Mouse (Mus musculus): ENCODE measurements around the gene Chaf1a.

The Chaf1a gene

DNA sequence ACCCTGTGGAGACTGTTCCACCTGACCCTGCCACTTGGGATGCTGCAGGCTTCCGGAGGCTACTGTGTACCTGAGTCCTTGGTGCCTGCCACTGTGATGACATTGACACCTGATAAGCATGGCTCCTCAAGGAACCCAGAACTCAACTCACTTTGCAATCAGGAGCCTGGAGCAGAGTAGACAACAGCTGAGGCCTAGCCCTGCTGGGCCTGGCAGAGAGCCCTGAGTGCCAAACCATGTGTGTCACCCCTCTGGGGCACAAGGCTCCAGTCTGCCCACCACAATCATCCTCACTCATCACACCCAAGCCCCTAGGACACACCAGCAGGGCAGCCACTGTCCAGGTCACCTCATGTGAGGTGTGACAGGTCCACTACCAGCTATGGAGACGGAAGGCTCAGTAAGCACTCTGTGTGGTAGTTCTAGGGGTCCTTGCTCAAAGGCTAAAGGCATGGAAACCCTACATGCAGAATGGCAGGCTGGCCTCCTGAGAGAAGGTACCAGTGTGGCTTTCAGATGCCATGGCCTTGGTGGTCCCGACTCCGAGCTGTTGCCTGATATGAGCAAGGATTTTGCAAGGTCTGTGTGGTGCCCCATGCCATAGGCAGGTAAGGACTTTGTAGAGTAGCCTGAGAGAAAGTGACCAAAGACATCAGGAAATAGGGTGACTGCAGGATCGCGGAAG is 19.7 kb upstream of the Chaf1a start:
- no peak for DNase-seq

DNA sequence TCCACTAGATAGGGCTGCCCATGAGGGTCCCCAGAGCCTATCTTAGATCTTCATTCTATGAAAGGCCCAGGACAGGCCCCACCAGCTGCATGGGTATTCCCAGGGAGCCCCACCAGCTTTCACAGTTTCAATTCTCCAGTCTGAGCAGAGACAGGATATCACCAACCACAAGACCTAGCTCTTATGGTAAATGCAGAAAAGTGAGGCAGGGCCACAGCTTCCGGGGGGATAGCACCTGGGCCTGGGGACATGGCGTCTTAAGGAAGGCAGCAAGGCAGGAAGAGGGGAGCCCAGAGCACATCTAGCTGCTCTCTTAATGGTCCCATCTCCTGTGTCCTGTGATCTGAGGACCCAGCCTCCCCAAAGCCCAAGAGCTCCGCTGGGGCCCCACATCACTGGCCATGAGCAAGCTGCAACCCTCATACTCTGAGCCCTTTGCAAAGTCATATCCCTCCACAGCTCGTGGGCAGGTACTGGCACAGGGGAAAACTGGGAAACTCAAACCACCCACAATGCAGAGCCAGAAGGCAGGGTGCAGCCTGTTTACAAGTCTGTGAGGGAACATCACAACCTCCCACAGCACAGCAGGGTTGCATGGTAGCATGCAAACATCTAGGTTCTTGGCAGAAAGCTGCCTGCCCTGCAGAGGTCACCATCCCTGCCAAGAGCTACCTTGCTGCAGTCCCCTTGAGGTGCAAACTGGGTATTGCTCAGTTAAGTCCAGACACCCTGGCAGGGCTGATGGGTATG is 18.9 kb upstream of the Chaf1a start:
- no peak for DNase-seq

DNA sequence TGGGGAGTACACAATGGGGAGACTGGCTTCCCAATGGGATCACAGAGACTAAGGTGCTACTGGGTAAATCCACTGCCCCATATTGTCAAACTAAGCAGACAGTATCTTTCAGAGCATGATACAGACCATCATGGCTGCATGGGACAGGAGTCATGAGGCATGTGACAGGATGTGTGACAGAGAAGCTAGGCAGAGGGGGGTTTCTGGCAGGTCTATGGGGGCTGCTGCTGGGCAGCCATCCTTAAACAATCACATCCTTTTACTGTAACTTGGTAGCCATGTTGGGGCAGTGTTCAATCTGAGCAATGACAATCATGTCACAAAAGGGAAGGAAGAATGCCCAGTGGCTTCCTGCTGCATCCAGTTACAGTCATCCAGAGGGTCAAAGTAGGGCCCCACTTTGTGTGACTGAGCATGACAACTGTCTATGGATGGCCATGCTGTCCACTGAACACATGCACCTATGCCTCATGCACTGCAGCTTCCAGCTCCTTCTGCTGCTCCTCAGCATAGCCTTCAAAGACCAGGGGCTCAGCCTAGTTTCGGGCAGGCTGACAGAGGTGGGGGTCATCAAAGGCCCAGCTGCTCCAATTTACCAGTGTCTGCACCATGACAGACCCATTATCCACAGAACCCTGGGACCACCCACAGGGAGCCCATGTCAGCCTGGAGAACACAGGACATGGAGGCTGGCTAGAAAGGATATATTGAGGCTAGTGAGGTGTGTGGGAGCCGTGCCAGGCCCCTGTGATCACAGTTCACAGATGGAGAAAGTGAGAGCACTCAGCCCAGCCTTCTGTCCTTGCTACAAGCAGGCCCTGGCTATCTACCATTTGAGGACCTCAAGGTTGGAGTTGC is 17.9 kb upstream of the Chaf1a start:
- no peak for DNase-seq

DNA sequence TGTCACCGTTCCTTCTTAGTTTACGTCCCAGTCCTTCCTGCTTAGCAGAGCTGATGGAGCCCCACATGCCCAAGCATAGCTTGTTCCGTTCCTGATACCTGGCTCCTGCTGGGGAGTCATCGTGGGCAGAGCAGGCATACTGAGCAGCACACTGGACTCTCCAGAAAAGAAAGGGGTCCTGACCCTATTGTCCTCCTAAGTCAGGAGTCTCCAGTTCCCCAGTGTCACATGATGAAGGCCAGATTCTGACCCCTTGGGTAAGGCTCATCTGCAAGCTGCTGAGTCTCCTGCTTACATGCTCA is 17.3 kb upstream of the Chaf1a start:
- no peak for DNase-seq

DNA sequence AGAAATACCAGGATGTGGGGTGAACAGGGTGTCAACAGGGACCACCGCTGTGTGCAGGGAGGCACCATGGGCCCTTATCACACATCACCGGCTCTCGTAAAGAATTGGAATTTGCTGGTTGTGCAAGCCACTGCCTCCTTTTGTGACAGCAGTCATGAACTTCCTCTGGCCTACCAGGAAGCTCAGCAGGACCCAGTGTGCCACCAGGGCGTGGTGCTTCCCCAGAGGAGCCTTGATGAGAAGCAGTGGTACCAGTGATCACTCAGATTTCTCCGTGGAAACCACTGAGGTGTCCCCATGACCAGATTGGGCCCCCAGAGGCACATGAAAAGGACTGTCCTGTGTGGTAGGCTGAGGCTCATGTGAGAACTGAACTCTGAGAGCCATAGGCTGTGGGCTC is 16.9 kb upstream of the Chaf1a start:
- no peak for DNase-seq

DNA sequence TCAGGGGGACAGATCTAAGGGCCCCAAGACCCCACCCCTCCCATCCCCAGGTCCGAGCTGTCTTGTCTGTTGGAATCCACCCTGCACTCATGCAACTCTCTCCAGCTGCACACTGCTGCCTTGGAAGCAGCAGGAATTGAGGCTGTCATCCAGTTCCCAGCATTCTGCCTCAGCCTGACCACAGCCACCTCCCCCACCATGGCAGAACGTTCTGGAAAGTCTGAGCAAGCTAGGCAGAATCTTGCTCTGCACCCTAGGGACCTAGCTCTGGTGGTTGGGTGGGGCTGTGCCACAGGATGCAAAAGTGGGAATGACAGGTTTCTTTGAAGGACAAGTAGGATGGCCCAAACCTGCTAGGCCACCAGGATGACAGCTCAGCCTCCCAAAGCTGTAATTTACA is 15.8 kb upstream of the Chaf1a start:
- DNase-seq = peak; percentile 11

DNA sequence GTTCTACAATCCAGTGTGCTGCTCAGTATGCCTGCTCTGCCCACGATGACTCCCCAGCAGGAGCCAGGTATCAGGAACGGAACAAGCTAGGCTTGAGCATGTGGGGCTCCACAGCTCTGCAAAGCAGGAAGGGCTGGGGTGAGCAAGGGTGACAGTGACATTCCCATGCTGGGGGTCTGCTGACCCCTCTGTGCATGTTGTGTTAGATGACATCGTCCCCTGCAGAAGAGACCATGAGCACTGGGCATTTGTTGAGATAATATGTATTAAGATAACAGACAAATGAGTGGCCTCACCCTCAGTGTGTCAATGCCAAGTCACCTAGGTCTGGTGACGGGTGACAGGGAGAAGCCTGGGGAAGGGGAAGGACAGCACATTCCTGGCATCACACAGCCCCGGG is 15.3 kb upstream of the Chaf1a start:
- peak; percentile 5 for DNase-seq

DNA sequence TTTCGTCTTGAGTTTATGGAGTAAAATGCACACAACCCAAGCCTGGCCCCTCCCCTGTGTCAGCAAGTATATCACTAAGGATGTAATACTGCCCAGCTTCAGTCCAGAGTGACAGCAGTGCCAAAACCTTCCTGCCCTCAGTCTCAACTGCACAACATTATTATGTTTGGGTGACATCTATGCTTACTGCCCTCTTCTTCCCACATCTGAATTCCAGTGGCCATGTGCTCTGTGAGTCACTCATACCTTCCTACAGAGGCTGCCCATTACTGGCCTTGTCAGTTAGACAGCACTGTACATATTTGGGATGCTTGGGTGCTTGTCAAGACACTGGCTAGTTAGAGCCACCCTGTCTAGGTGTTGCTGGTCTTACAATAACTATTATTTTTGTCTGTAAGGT is 13.9 kb upstream of the Chaf1a start:
- DNase-seq = no peak

DNA sequence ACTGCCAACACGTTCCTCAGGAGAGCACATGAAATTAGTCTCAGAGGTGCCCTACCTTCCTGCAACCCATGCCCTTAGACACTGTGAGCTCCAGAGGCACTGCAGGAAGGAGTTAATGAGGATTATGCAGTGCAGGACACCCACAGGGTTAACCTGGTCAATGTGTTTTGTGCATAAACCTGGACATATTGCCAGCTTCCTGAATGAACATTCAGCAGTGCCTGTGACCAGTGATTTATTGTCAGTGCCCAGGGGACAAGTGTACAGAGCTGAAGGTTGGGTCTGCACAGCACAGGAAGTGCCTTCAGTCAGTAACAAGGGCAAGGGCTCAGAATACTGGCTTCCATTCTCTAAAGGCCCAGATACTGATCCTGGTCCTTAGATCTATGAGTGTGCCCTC is 13.4 kb upstream of the Chaf1a start:
- DNase-seq = no peak

DNA sequence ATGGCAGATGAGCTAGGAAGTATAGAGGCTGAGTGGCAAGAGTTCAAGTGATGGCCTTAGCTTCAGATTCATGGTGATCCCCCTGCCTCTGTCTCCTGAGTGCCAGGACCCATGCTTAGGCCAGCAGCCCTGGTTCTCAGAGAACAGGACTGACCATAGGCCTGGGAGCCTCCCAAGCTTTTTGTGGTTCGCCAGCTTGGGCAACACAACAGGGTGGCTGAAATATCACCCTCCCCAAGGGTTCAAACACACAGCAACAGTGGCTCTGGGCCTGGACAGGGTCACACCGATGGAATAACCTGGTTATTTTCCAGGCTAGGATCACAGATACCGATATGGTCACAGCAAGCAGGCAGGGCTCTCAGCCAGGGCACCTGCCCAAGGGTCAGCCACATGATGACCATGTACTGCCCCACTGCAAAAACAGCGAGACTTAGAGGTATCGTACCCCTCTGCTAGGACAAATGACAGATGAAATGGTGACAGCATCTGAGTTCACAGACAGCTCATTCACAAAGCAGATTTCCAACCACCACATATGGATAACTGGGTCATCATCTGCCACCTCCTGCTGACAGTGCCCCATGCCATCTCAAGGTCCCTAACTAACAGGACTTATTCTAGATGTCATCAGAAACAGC is 12.3 kb upstream of the Chaf1a start:
- no peak for DNase-seq

DNA sequence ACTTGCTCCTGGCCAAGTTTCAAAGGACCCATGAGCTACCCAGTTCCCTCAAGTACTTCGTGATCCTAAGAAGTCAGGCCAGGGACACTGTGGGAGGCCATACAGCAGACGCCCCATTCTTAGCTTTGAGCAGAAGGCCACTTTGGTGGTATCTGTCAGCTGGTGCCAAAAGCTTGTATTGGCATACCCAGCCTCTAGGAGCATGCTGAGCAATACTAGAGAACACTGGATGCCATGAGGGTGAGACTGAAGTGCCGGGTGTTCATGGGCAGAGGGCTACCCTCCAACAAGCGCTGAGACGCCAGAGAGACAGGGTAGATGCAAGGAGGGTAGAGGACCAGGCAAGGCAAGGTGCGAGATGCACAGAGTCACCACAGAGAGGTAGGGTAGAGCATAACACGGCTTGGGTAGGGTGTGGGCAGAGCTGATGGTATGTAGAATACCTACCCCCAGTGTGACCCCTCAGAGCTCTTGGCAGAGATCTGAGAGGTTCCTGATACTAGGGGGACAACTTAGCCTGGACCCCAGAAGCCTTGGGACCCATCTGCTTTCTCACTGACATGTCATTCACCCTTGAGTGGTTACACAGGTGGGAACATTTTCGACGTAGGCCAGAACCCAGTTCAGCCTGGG is 9.9 kb upstream of the Chaf1a start:
- DNase-seq = no peak

DNA sequence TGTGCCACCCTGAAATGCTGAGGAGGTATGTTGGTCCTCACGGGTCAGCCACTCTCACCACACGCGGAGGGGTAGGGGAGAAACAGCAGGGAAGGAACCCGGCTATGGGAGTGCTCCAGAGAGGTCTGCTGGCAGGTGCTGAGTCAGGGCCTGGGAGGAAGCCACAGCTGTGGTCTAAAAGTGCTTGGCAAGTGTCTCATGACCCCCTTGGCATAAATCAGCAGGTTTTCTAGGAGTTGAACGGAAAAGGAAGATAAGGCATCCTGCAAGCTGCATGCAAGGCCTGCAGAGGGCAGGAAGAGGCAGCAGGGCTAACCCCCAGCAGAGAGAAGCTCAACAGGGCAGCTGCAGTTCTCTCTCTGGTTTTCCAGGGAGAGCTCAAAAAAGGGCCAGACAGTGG is 9.3 kb upstream of the Chaf1a start:
- peak; percentile 79 for DNase-seq

DNA sequence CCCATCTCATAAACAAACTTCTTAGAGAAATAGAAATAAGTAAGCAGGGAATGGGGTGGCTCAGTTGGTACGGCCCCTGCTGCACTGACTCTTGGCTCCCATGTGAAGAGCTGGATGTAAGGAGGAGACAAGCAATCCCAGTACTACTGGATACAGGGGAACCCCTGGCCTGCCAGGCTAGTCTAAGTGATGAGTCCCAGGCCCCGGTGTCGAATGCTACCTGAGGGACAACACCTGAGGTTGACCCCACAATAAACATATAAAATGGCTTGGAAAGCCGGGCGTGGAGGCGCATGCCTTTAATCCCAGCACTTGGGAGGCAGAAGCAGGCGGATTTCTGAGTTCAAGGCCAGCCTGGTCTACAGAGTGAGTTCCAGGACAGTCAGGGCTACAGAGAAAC is 8.8 kb upstream of the Chaf1a start:
- no peak for DNase-seq

DNA sequence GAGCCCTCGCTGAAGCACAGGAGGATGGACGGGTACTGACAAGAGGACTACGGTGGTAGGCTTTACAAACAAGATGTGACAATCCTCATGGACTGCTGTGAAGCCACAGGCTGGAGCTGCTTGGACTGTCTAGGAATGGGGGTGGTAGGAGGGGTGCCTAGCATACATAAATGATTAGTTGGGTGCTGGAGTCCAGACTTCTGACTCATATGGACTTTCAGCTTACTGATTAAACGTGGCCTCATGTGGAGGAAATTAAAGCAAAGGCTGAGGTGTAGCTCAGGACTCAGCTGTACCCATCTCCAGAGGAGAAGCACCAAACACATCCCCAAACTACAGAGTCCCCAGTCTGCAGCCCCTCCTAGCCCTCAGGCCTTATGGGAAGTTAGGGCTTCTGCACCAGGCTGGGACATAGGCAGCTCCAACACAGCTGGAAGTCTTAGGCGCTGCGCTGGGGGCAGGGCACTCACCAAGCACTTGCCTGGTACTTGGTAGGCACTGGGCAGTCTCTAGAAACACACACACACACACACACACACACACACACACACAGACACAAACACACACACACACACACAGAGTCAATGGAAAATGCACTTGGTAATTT is 8.0 kb upstream of the Chaf1a start:
- no peak for DNase-seq

DNA sequence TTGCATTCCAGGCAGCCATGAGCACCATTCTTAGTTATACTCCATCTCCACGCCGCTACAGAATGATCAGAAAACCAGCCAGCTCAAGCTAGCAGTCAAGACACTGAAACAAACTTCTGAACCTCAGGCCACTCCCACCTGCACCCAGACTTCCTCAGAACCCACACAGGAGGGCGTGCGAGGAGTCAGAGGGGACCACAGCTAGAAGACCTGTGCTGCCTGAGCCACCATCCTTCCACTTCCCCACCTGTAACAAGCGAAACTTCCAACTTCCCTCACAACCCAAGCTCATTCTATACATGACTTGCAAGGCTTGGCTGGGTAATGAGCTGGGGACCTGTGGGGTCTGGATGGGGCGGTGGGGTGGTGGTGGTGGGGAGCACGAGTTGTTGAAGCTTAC is 7.4 kb upstream of the Chaf1a start:
- no peak for DNase-seq

DNA sequence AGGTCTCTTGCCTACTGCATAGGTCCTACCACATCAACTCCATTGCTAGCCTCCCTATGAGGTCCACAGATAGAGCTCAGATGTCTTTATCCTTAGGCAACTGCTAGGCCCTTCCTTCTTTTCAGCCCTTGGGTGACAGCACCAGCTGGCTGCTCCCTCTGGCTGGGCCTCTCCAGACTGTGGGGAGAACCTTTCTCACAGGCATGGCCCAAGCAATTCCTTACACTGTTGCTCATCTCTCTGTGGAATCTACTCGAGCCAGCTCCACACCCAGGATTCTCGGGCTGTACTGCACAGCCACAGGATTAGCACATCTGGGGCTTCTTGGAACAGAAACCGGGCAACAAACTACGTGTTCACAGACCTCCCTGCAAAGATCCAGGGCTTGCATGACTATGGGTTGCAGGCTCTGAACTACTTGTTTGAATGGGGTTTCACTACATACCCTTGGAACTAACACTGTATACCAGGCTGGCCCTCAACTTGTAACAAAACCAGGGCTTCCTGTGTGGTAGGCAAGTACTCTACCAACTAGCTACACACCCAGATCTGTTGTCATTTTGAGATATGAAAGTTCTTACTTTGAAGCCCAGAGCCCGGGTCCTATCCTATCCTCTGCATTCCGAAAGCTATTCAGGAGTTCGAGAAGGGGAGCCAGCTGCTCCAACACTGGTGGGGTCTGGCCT is 6.1 kb upstream of the Chaf1a start:
- no peak for DNase-seq

DNA sequence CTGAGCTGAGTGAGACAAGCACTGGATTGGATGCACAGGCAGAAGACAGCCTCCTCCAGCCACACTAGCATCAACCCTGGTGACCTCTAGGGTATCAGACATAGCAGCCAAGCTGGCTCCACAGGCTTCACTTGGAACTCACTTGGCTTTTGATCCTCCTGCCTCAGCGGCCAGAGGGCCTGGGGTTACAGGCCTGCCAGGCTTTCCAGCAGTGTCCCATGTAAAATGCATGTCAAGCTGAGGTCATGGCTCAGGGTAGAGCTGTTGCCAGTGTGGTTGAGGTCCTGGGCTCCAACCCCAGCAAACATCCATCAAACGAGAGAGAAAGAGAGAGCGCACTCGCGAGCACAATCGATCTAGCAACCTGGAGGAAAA is 5.5 kb upstream of the Chaf1a start:
- no peak for DNase-seq

DNA sequence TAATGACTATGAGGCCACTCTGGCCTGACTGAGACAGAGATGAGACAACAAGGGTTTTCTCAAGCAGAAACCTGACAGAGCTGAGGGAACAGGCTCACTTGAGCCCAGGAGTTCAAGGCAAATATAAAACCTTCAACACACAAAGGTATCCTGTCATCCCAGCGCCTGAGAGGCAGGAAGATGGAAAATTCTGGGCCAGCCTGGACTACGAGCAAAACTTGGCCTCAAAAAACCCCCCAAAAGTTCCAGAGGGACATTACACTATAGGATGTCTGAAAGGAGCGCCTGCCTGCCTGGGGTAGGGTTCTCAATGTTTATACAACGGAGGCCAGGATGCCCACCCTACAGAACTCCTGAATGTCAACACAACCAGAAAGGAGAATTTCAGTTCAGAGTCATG is 5.0 kb upstream of the Chaf1a start:
- DNase-seq = no peak

DNA sequence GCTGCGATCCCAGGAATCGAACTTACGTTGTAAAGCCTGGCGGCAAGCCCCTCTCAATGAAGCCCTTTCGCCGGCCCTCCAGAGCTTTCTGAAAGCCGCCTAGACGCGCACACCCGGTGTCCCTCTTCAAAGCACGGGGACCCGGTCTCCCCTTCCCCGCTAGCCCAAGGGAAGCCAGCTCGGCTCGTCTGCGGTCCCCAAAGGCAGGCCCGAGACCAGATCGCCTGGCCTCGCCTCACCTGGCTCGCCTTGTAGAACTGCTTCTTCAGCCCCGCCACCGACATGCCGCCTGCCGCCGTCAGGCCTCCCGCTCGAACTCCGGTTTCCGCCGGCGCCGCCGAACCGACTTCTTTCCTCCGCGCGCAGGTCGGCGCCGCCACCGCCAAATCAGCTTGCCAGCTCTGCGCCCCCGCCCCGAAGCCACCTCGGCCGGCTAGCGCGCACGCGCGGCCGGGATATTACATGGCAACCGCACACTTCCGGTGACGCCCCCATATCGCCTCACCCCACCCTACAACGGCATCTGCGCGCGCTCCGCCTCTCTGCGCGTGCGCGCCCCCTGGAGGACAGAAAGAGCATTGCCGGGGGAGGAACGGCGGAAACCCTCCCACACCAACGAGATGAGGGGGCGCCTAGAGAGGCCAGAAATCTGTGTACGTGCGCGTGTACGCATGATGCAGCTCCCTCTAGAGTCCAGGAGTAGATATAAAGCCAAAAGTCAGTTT is 3.9 kb upstream of the Chaf1a start, which contains the start of gene Sh3gl1:
Gene Sh3gl1 (minus strand): TSS at position 460 of the 725 bp plus-strand sequence.
- DNase-seq = peak; percentile 99

DNA sequence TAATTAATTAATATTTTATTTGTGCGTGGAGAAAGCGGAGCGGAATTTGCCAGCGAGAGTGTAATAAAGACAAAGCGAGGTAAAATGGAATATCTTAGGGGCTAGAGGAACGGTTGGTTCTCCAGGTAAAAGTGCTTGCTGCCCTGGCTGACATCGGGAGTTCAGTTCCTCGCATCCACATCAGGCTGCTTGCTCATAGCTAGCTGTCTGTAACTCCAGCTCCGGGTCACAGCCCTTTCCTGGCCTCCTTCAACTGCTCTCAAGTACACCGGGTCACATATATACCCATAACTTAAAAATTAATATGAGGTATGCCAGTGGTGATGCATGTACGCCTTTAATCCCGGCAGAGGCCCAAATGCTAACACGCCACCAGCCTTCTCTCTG is 3.3 kb upstream of the Chaf1a start:
- no peak for DNase-seq

DNA sequence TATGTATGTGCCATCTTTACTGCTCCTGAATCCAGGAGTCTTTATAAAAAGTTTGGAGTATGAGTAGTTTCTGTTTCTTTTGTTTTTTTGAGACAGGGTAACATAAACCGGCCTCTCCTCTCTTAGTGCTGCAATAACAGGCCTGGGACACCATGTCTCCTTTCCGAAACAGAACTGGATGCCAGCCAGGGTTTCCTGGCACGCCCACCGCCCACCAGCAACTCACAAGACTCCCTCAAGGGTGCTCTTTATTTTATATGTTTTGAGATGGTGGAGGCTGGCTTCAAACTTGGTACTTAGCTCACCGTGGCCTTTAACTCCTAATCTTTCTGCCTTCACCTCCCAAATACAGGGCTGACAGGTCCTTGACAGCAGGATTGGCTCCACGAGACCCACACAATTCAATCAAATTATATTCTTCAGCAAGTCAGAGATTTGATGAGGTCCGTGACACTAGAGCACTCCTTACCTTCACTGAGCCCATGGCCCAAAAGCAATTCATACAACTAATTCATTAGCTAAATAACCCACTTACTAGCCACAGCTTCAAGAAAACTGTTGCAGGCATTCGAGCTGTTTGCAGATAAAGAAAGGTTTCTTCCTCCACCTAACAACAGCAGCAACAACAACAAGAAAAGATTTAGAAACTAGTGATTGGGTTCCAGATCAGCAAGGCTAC is 1.5 kb upstream of the Chaf1a start:
- no peak for DNase-seq

All from kidney, postnatal 10 days (tissue).